Mouse (Mus musculus): ENCODE results near the gene Yy1. TPM values are rescaled to one million over a fixed set of nuclear protein-coding genes. Genes with fewer than 3 reads are reported as not detected.

Yy1 gene
- polyA plus RNA-seq, 1 experiment, result 37.8 TPM

- H3K27ac ChIP-seq (ENCODE audit: control insufficient read depth, insufficient read depth, low read length), result no peak overlapping the region
- H3K36me3 ChIP-seq (ENCODE audit: control insufficient read depth, insufficient read depth, low read length), result no peaks in the 10 kb centered on the region
- TF ChIP-seq CTCF (IDR thresholded peaks at IDR 0.05; ENCODE audit: borderline replicate concordance, control insufficient read depth, extremely low read depth, insufficient read depth, low read length, poor library complexity), result no peak
- no peak for TF ChIP-seq POLR2A (IDR thresholded peaks at IDR 0.05; ENCODE audit: control insufficient read depth, extremely low read depth, insufficient read depth, low read length, poor library complexity)
- no peaks in the 10 kb centered on the region for H3K27me3 ChIP-seq (ENCODE audit: control insufficient read depth, insufficient read depth, low read length)
- H3K4me3 ChIP-seq (ENCODE audit: control insufficient read depth, insufficient read depth, low read length), result no peak overlapping the region
- no peaks in the 10 kb centered on the region for H3K4me1 ChIP-seq (replicated peaks; ENCODE audit: control insufficient read depth, insufficient read depth, low read length)
- no peak for DNase-seq
- WGBS, result 97% methylated on average over 6 of the region's 6 CpGs
These were observed 34.9 kb downstream of the Yy1 start for GRCm38 (mm10) chr12:108827641-108828040.

- H3K4me1 ChIP-seq (replicated peaks; ENCODE audit: control insufficient read depth, insufficient read depth, low read length), result peaks cover 1% of the 10 kb centered on the region; the same call in 1 of the 2 replicates
- H3K27me3 ChIP-seq (ENCODE audit: control insufficient read depth, insufficient read depth, low read length), result no peaks in the 10 kb centered on the region
- no peaks in the 10 kb centered on the region for H3K36me3 ChIP-seq (ENCODE audit: control insufficient read depth, insufficient read depth, low read length)
- no peak for DNase-seq
- TF ChIP-seq CTCF (IDR thresholded peaks at IDR 0.05; ENCODE audit: borderline replicate concordance, control insufficient read depth, extremely low read depth, insufficient read depth, low read length, poor library complexity) (no peak), POLR2A (IDR thresholded peaks at IDR 0.05; ENCODE audit: control insufficient read depth, extremely low read depth, insufficient read depth, low read length, poor library complexity) (no peak)
- WGBS, result 88% methylated on average over 5 of the region's 5 CpGs
- no peak overlapping the region for H3K4me3 ChIP-seq (ENCODE audit: control insufficient read depth, insufficient read depth, low read length)
- no peak overlapping the region for H3K27ac ChIP-seq (ENCODE audit: control insufficient read depth, insufficient read depth, low read length)
These were observed 36.9 kb downstream of the Yy1 start for GRCm38 (mm10) chr12:108829636-108830035.

- no peak for DNase-seq
- WGBS, result 92% methylated on average over 6 of the region's 6 CpGs
- Histone ChIP-seq H3K4me1 (replicated peaks; ENCODE audit: control insufficient read depth, insufficient read depth, low read length) (peaks cover 8% of the 10 kb centered on the region), H3K4me3 (ENCODE audit: control insufficient read depth, insufficient read depth, low read length) (no peak overlapping the region), H3K36me3 (ENCODE audit: control insufficient read depth, insufficient read depth, low read length) (no peaks in the 10 kb centered on the region), H3K27ac (ENCODE audit: control insufficient read depth, insufficient read depth, low read length) (no peak overlapping the region), H3K27me3 (ENCODE audit: control insufficient read depth, insufficient read depth, low read length) (no peaks in the 10 kb centered on the region)
- TF ChIP-seq CTCF (IDR thresholded peaks at IDR 0.05; ENCODE audit: borderline replicate concordance, control insufficient read depth, extremely low read depth, insufficient read depth, low read length, poor library complexity) (no peak), POLR2A (IDR thresholded peaks at IDR 0.05; ENCODE audit: control insufficient read depth, extremely low read depth, insufficient read depth, low read length, poor library complexity) (no peak)
These were observed 37.6 kb downstream of the Yy1 start for GRCm38 (mm10) chr12:108830358-108830757.

- peaks cover 17% of the 10 kb centered on the region for H3K4me1 ChIP-seq (replicated peaks; ENCODE audit: control insufficient read depth, insufficient read depth, low read length)
- no peak overlapping the region for H3K4me3 ChIP-seq (ENCODE audit: control insufficient read depth, insufficient read depth, low read length)
- WGBS, result 62% methylated on average over 9 of the region's 9 CpGs
- no peak for DNase-seq
- TF ChIP-seq POLR2A (IDR thresholded peaks at IDR 0.05; ENCODE audit: control insufficient read depth, extremely low read depth, insufficient read depth, low read length, poor library complexity), result no peak
- TF ChIP-seq CTCF (IDR thresholded peaks at IDR 0.05; ENCODE audit: borderline replicate concordance, control insufficient read depth, extremely low read depth, insufficient read depth, low read length, poor library complexity), result no peak
- H3K36me3 ChIP-seq (ENCODE audit: control insufficient read depth, insufficient read depth, low read length), result no peaks in the 10 kb centered on the region
- no peak overlapping the region for H3K27ac ChIP-seq (ENCODE audit: control insufficient read depth, insufficient read depth, low read length)
- no peaks in the 10 kb centered on the region for H3K27me3 ChIP-seq (ENCODE audit: control insufficient read depth, insufficient read depth, low read length)
These were observed 39.3 kb downstream of the Yy1 start for GRCm38 (mm10) chr12:108831966-108832643.

- H3K4me1 ChIP-seq (replicated peaks; ENCODE audit: control insufficient read depth, insufficient read depth, low read length), result peaks cover 24% of the 10 kb centered on the region
- no peaks in the 10 kb centered on the region for H3K36me3 ChIP-seq (ENCODE audit: control insufficient read depth, insufficient read depth, low read length)
- no peaks in the 10 kb centered on the region for H3K27me3 ChIP-seq (ENCODE audit: control insufficient read depth, insufficient read depth, low read length)
- DNase-seq, result no peak
- no peak overlapping the region for H3K27ac ChIP-seq (ENCODE audit: control insufficient read depth, insufficient read depth, low read length)
- WGBS, result 94% methylated on average over 8 of the region's 8 CpGs
- H3K4me3 ChIP-seq (ENCODE audit: control insufficient read depth, insufficient read depth, low read length), result no peak overlapping the region
- TF ChIP-seq CTCF (IDR thresholded peaks at IDR 0.05; ENCODE audit: borderline replicate concordance, control insufficient read depth, extremely low read depth, insufficient read depth, low read length, poor library complexity) (no peak), POLR2A (IDR thresholded peaks at IDR 0.05; ENCODE audit: control insufficient read depth, extremely low read depth, insufficient read depth, low read length, poor library complexity) (no peak)
These were observed 40.1 kb downstream of the Yy1 start for GRCm38 (mm10) chr12:108832851-108833250.

- TF ChIP-seq CTCF (IDR thresholded peaks at IDR 0.05; ENCODE audit: borderline replicate concordance, control insufficient read depth, extremely low read depth, insufficient read depth, low read length, poor library complexity) (no peak), POLR2A (IDR thresholded peaks at IDR 0.05; ENCODE audit: control insufficient read depth, extremely low read depth, insufficient read depth, low read length, poor library complexity) (no peak)
- Histone ChIP-seq H3K27ac (ENCODE audit: control insufficient read depth, insufficient read depth, low read length) (no peak overlapping the region), H3K36me3 (ENCODE audit: control insufficient read depth, insufficient read depth, low read length) (no peaks in the 10 kb centered on the region), H3K27me3 (ENCODE audit: control insufficient read depth, insufficient read depth, low read length) (no peaks in the 10 kb centered on the region), H3K4me1 (replicated peaks; ENCODE audit: control insufficient read depth, insufficient read depth, low read length) (peaks cover 25% of the 10 kb centered on the region), H3K4me3 (ENCODE audit: control insufficient read depth, insufficient read depth, low read length) (no peak overlapping the region)
- DNase-seq, result no peak
- WGBS, result 84% methylated on average over 3 of the region's 3 CpGs
These were observed 40.6 kb downstream of the Yy1 start for GRCm38 (mm10) chr12:108833408-108833807.

Data from thymus, adult 2 months (tissue).